Mouse (Mus musculus): ENCODE data around the gene Prr12.
"Not testable (repeated sequence)": the region's sequence is repeated elsewhere in the genome, so short reads cannot be mapped to it uniquely, and the experiment has no call there.

The Prr12 gene

GRCm38 (mm10) chr7:45024281-45025248, 28.1 kb downstream of the Prr12 start:
- no peak for DNase-seq (ENCODE audit: low spot score in 2 of 2)

GRCm38 (mm10) chr7:45023711-45024110, 29.0 kb downstream of the Prr12 start:
- not testable (repeated sequence) for DNase-seq (ENCODE audit: low spot score in 2 of 2)

GRCm38 (mm10) chr7:45020225-45020624, 32.5 kb downstream of the Prr12 start:
- no peak for DNase-seq (ENCODE audit: low spot score in 2 of 2)

GRCm38 (mm10) chr7:45019031-45019571, 33.6 kb downstream of the Prr12 start:
- no peak for DNase-seq (ENCODE audit: low spot score in 2 of 2)

- peak; percentile 44 to 69 for DNase-seq (ENCODE audit: low spot score in 2 of 2)
Observed at GRCm38 (mm10) chr7:45017242-45018061, 35.2 kb downstream of the Prr12 start, which contains the start of gene Rras. Rras (plus strand) TSS chr7:45017961.

GRCm38 (mm10) chr7:45016761-45017160, 35.9 kb downstream of the Prr12 start:
- DNase-seq (ENCODE audit: low spot score in 2 of 2) = no peak

GRCm38 (mm10) chr7:45015957-45016612, 36.6 kb downstream of the Prr12 start, which contains the start of gene Scaf1:
Scaf1 (minus strand) TSS chr7:45016363.
- peak; percentile 98 for DNase-seq (ENCODE audit: low spot score in 2 of 2)

- DNase-seq (ENCODE audit: low spot score in 2 of 2) = no peak
Observed at GRCm38 (mm10) chr7:45015344-45015956, 37.2 kb downstream of the Prr12 start.

- no peak for DNase-seq (ENCODE audit: low spot score in 2 of 2)
Observed at GRCm38 (mm10) chr7:45014096-45014451, 38.6 kb downstream of the Prr12 start.

- no peak for DNase-seq (ENCODE audit: low spot score in 2 of 2)
Observed at GRCm38 (mm10) chr7:45013366-45014095, 39.1 kb downstream of the Prr12 start.

GRCm38 (mm10) chr7:45012824-45013223, 39.9 kb downstream of the Prr12 start:
- no peak for DNase-seq (ENCODE audit: low spot score in 2 of 2)

- no peak for DNase-seq (ENCODE audit: low spot score in 2 of 2)
Observed at GRCm38 (mm10) chr7:45012011-45012410, 40.7 kb downstream of the Prr12 start.

- no peak for DNase-seq (ENCODE audit: low spot score in 2 of 2)
Observed at GRCm38 (mm10) chr7:45008411-45008810, 44.3 kb downstream of the Prr12 start.

- DNase-seq (ENCODE audit: low spot score in 2 of 2) = no peak
Observed at GRCm38 (mm10) chr7:45007846-45008245, 44.8 kb downstream of the Prr12 start.

GRCm38 (mm10) chr7:45007141-45007540, 45.5 kb downstream of the Prr12 start:
- DNase-seq (ENCODE audit: low spot score in 2 of 2) = no peak

- DNase-seq (ENCODE audit: low spot score in 2 of 2) = no peak
Observed at GRCm38 (mm10) chr7:45006503-45006902, 46.2 kb downstream of the Prr12 start.

- DNase-seq (ENCODE audit: low spot score in 2 of 2) = no peak
Observed at GRCm38 (mm10) chr7:45005321-45005992, 47.2 kb downstream of the Prr12 start.

GRCm38 (mm10) chr7:45004546-45004945, 48.1 kb downstream of the Prr12 start:
- no peak for DNase-seq (ENCODE audit: low spot score in 2 of 2)

- DNase-seq (ENCODE audit: low spot score in 2 of 2) = no peak
Observed at GRCm38 (mm10) chr7:45002440-45002839, 50.2 kb downstream of the Prr12 start.
